Mouse (Mus musculus): ENCODE measurements around the gene Flot1. TPM values are rescaled to one million over a fixed set of nuclear protein-coding genes. Genes with fewer than 3 reads are reported as not detected.

Flot1 gene
- polyA plus RNA-seq, 1 experiment from 2014 or later, result 41.0 TPM

DNA sequence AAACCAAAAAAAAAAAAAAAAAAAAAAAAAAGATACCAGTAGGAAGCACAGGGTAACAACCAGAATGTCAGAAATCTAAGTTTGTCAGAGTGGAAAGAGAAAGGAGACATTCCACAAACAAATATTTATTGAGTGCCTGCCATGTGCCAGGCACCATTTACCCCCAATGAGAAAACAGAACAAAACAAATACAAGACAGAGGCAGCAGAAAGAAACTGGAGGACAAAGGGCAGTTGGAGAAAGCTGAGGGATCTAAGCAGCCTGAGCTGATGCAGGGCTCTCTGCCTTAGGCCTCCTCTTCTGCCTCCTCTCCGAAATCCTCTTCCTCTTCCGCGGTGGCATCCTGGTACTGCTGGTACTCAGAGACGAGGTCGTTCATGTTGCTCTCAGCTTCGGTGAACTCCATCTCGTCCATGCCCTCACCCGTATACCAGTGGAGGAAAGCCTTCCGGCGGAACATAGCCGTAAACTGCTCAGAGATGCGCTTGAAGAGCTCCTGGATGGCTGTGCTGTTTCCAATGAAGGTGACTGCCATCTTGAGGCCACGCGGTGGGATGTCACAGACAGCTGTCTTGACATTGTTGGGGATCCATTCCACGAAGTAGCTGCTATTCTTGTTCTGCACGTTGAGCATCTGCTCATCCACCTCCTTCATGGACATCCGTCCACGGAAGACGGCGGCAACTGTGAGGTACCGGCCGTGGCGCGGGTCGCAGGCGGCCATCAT lies 11.8 kb downstream of the Flot1 start:
- WGBS, result 67% methylated on average over 26 of the region's 26 CpGs
- Histone ChIP-seq H3K27me3 (ENCODE audit: control insufficient read depth, insufficient read depth, low read length) (no peaks in the 10 kb centered on the region), H3K27ac (replicated peaks) (no peak overlapping the region)

GRCm38 (mm10) chr17:35835424-35836140 lies 12.6 kb downstream of the Flot1 start:
- Histone ChIP-seq H3K27me3 (ENCODE audit: control insufficient read depth, insufficient read depth, low read length) (no peaks in the 10 kb centered on the region), H3K4me3 (ENCODE audit: low read depth, low read length) (no peak overlapping the region), H3K36me3 (ENCODE audit: control insufficient read depth, insufficient read depth, low read length) (peaks cover 17% of the 10 kb centered on the region), H3K9me3 (ENCODE audit: control insufficient read depth, low read length) (no peaks in the 10 kb centered on the region), H3K4me2 (replicated peaks; ENCODE audit: low read depth) (peak overlapping the region; percentile 6; the same call in 1 of the 2 replicates), H3K4me1 (replicated peaks; ENCODE audit: control insufficient read depth, insufficient read depth) (0 out of 2 replicates have a peak, but pooled peaks cover 5% of the 10 kb centered on the region), H3K27ac (replicated peaks) (no peak overlapping the region), H3K9ac (ENCODE audit: low read length) (0 out of 2 replicates have a peak overlapping the region, but pooled peaks have one; percentile 23)
- WGBS, result 58% methylated on average over 26 of the region's 26 CpGs
- TF ChIP-seq EP300 (optimal IDR thresholded peaks at IDR 0.05) (no peak), CTCF (IDR thresholded peaks at IDR 0.05; ENCODE audit: low read depth) (no peak)
- DNase-seq (ENCODE audit: low spot score), result peak; percentile 57
- peak; percentile 16; the same call in 1 of the 2 replicates for ATAC-seq (ENCODE audit: low FRiP score, low TSS enrichment)

More for the DNA sequence above, 11.8 kb downstream of the Flot1 start:
- Histone ChIP-seq H3K4me3 (ENCODE audit: low read depth, low read length) (no peak overlapping the region), H3K9me3 (ENCODE audit: control insufficient read depth, low read length) (no peaks in the 10 kb centered on the region), H3K4me2 (replicated peaks; ENCODE audit: low read depth) (peak overlapping the region; percentile 6; the same call in 1 of the 2 replicates), H3K4me1 (replicated peaks; ENCODE audit: control insufficient read depth, insufficient read depth) (0 out of 2 replicates have a peak, but pooled peaks cover 5% of the 10 kb centered on the region), H3K36me3 (ENCODE audit: control insufficient read depth, insufficient read depth, low read length) (peaks cover 18% of the 10 kb centered on the region), H3K9ac (ENCODE audit: low read length) (0 out of 2 replicates have a peak overlapping the region, but pooled peaks have one; percentile 23)
- TF ChIP-seq EP300 (optimal IDR thresholded peaks at IDR 0.05) (no peak), CTCF (IDR thresholded peaks at IDR 0.05; ENCODE audit: low read depth) (peak; percentile 31)
- DNase-seq (ENCODE audit: low spot score) (no peak), ATAC-seq (ENCODE audit: low FRiP score, low TSS enrichment) (no peak)

DNA sequence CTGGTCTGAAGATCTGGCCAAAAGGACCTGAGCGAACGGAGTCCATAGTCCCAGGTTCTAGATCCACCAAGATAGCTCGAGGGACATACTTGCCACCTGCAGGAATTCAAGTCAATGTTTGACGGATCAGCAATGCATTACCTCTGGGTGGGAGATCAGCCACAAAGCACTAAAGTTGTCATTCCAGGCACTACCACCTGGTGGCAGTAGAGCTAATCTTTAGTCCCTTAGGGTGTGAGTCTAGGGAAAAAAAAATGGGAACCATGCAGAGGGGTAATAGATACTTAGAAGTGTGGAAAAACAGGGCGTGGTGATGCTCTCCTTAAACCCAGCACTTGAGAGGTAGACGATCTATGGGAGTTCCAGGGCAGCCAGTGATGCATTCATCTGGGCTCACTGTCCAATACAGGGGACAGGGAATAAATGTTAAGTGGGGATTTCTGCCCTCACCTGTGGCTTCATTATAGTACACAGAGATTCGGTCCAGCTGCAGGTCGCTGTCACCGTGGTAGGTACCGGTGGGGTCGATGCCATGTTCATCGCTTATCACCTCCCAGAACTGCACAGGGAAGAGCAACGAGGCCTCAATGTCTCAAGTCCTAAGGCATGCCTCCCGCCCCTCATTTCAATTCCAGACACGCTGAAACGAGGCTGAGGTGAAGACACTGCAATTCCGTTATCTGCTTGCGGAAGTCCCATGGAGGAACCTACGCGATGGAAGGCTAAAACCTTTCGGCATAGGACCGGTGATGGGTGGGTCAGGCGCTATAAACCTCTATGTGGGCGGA lies 13.3 kb downstream of the Flot1 start:
- 4% methylated on average over 24 of the region's 24 CpGs for WGBS
- H3K9ac ChIP-seq (ENCODE audit: low read length), result peak overlapping the region; percentile 74
- peaks cover 17% of the 10 kb centered on the region for H3K36me3 ChIP-seq (ENCODE audit: control insufficient read depth, insufficient read depth, low read length)
- ATAC-seq (ENCODE audit: low FRiP score, low TSS enrichment), result peak; percentile 7; the same call in 1 of the 2 replicates
- peak overlapping the region; percentile 81 for H3K4me2 ChIP-seq (replicated peaks; ENCODE audit: low read depth)
- peak; percentile 86 for DNase-seq (ENCODE audit: low spot score)
- no peaks in the 10 kb centered on the region for H3K27me3 ChIP-seq (ENCODE audit: control insufficient read depth, insufficient read depth, low read length)
- H3K27ac ChIP-seq (replicated peaks), result peak overlapping the region; percentile 91
- H3K4me3 ChIP-seq (ENCODE audit: low read depth, low read length), result peak overlapping the region; percentile 71
- 0 out of 2 replicates have a peak, but pooled peaks cover 5% of the 10 kb centered on the region for H3K4me1 ChIP-seq (replicated peaks; ENCODE audit: control insufficient read depth, insufficient read depth)
- H3K9me3 ChIP-seq (ENCODE audit: control insufficient read depth, low read length), result no peaks in the 10 kb centered on the region
- TF ChIP-seq CTCF (IDR thresholded peaks at IDR 0.05; ENCODE audit: low read depth) (peak; percentile 94), EP300 (optimal IDR thresholded peaks at IDR 0.05) (no peak)

DNA sequence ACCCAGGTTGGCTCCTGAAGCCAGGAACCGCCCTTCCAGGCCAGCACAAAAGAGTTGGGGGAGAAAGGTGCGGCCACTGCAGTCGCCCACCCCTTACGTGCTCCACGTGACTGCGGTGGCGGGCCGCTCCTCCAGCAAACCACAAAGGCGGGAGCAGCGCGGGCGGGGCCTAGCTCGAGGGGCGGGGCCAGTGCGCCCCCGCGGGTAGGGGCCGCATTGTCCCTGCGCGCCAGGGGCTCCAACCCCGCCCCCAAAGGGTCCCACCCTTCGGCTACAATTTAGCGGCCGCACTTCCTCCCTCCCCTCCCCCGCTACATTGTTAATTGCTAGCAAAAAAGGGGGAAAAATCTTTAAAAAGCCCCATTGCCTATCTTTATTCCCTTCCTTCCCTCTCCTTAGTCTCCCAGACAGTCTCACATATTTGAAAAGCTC lies 14.0 kb downstream of the Flot1 start:
- Histone ChIP-seq H3K27me3 (ENCODE audit: control insufficient read depth, insufficient read depth, low read length) (no peaks in the 10 kb centered on the region), H3K27ac (replicated peaks) (peak overlapping the region; percentile 91), H3K36me3 (ENCODE audit: control insufficient read depth, insufficient read depth, low read length) (peaks cover 17% of the 10 kb centered on the region), H3K9ac (ENCODE audit: low read length) (peak overlapping the region; percentile 74), H3K4me1 (replicated peaks; ENCODE audit: control insufficient read depth, insufficient read depth) (peaks cover 5% of the 10 kb centered on the region; the same call in 1 of the 2 replicates), H3K4me2 (replicated peaks; ENCODE audit: low read depth) (peak overlapping the region; percentile 81), H3K9me3 (ENCODE audit: control insufficient read depth, low read length) (no peaks in the 10 kb centered on the region), H3K4me3 (ENCODE audit: low read depth, low read length) (peak overlapping the region; percentile 71)
- ATAC-seq (ENCODE audit: low FRiP score, low TSS enrichment) (no peak; the same call in 1 of the 2 replicates), DNase-seq (ENCODE audit: low spot score) (peak; percentile 87)
- WGBS, result 0% methylated on average over 25 of the region's 25 CpGs
- TF ChIP-seq CTCF (IDR thresholded peaks at IDR 0.05; ENCODE audit: low read depth), result no peak
- TF ChIP-seq EP300 (optimal IDR thresholded peaks at IDR 0.05), result no peak

- Histone ChIP-seq H3K36me3 (ENCODE audit: control insufficient read depth, insufficient read depth, low read length) (peaks cover 17% of the 10 kb centered on the region), H3K4me2 (replicated peaks; ENCODE audit: low read depth) (peak overlapping the region; percentile 81), H3K9ac (ENCODE audit: low read length) (peak overlapping the region; percentile 74), H3K4me1 (replicated peaks; ENCODE audit: control insufficient read depth, insufficient read depth) (peaks cover 5% of the 10 kb centered on the region; the same call in 1 of the 2 replicates), H3K27me3 (ENCODE audit: control insufficient read depth, insufficient read depth, low read length) (no peaks in the 10 kb centered on the region), H3K27ac (replicated peaks) (peak overlapping the region; percentile 91), H3K9me3 (ENCODE audit: control insufficient read depth, low read length) (no peaks in the 10 kb centered on the region), H3K4me3 (ENCODE audit: low read depth, low read length) (peak overlapping the region; percentile 71)
- no peak for ATAC-seq (ENCODE audit: low FRiP score, low TSS enrichment)
- TF ChIP-seq CTCF (IDR thresholded peaks at IDR 0.05; ENCODE audit: low read depth) (0 out of 2 replicates have a peak, but pooled peaks have one; percentile 10), EP300 (optimal IDR thresholded peaks at IDR 0.05) (no peak)
- peak; percentile 62 for DNase-seq (ENCODE audit: low spot score)
- under 1% methylated on average over 18 of the region's 18 CpGs for WGBS
These were observed 14.5 kb downstream of the Flot1 start for GRCm38 (mm10) chr17:35837487-35837886.

All from stomach, postnatal 0 days (tissue).